Mouse (Mus musculus) left cerebral cortex, adult 8-10 months (tissue): Measurements from ENCODE around the gene Park7. TPM values are rescaled to one million over a fixed set of nuclear protein-coding genes. Genes with fewer than 3 reads are reported as not detected.

Experiments
- DNase-seq, 2 experiments: peaks; one replicate each; pipeline ENCODE4 v3.0.0; 2022; ENCODE audit warnings: low spot score in 2 of 2
- total RNA-seq, 4 experiments: library from RNA; stranded (reverse); gene quantifications; 2 replicates each; pipeline ENCODE4 v1.2.4; 2022

The Park7 gene
- total RNA-seq: 100 to 1,000 TPM; 202 to 227 (median 214) TPM

- DNase-seq: peak; percentile 87 to 95
These were observed at the start of gene Park7, which contains the start of gene Tnfrsf9 for GRCm38 (mm10) chr4:150914290-150914733. Park7 (minus strand) TSS chr4:150914437. Tnfrsf9 (plus strand) TSS chr4:150914562.

GRCm38 (mm10) chr4:150963711-150964110 lies 49.5 kb upstream of the Park7 start:
- no peak for DNase-seq

GRCm38 (mm10) chr4:150962231-150962630 lies 48.0 kb upstream of the Park7 start:
- DNase-seq: no peak

GRCm38 (mm10) chr4:150958536-150958935 lies 44.3 kb upstream of the Park7 start:
- no peak for DNase-seq

- DNase-seq: no peak
These were observed 42.8 kb upstream of the Park7 start for GRCm38 (mm10) chr4:150957106-150957458.

- DNase-seq: peak in 1 of 2 experiments; percentile 43
These were observed 42.3 kb upstream of the Park7 start for GRCm38 (mm10) chr4:150956369-150957105.

GRCm38 (mm10) chr4:150950972-150951371 lies 36.7 kb upstream of the Park7 start:
- no peak for DNase-seq

- DNase-seq: peak in 1 of 2 experiments; percentile 28
These were observed 30.5 kb upstream of the Park7 start for GRCm38 (mm10) chr4:150944707-150945106.

GRCm38 (mm10) chr4:150939991-150940651 lies 25.9 kb upstream of the Park7 start:
- no peak for DNase-seq

GRCm38 (mm10) chr4:150938063-150938452 lies 23.8 kb upstream of the Park7 start:
- no peak for DNase-seq

- DNase-seq: peak; percentile 25 to 57
These were observed 23.2 kb upstream of the Park7 start for GRCm38 (mm10) chr4:150937293-150938062.

- DNase-seq: no peak
These were observed 19.3 kb upstream of the Park7 start for GRCm38 (mm10) chr4:150933503-150933902.

- no peak for DNase-seq
These were observed 13.6 kb upstream of the Park7 start for GRCm38 (mm10) chr4:150927789-150928188.

- no peak for DNase-seq
These were observed 12.9 kb upstream of the Park7 start for GRCm38 (mm10) chr4:150926924-150927705.

GRCm38 (mm10) chr4:150925923-150926322 lies 11.7 kb upstream of the Park7 start:
- no peak for DNase-seq

GRCm38 (mm10) chr4:150924936-150925335 lies 10.7 kb upstream of the Park7 start:
- DNase-seq: no peak

GRCm38 (mm10) chr4:150924308-150924707 lies 10.1 kb upstream of the Park7 start:
- DNase-seq: no peak

- no peak for DNase-seq
These were observed 7.0 kb upstream of the Park7 start for GRCm38 (mm10) chr4:150921206-150921605.

GRCm38 (mm10) chr4:150917336-150918027 lies 3.2 kb upstream of the Park7 start:
- DNase-seq: no peak

- peak; percentile 24 to 77 for DNase-seq
These were observed 1.1 kb upstream of the Park7 start for GRCm38 (mm10) chr4:150915181-150915906.
